Mouse (Mus musculus) stomach, postnatal 0 days (tissue): ENCODE results near the gene Dnase2a. TPM values are rescaled to one million over a fixed set of nuclear protein-coding genes. Genes with fewer than 3 reads are reported as not detected.

Experiments
- ATAC-seq: fragments of 200-750 bp; cut with Nextera tagmentation; 2 replicates; pipeline ENCODE4 v1.8.0; 2017; ENCODE audit not compliant: low FRiP score, low TSS enrichment
- DNase-seq: peaks from one replicate; pipeline ENCODE4 v3.0.0-alpha.2; 2016; ENCODE audit warnings: low spot score
- H3K27ac ChIP-seq: fragments of 300-500 bp; sonication (generic); replicated peaks from 2 replicates; pipeline ENCODE4 v1.5.1; 2014; ENCODE audit warnings: mild to moderate bottlenecking, control low read depth
- H3K27me3 ChIP-seq: fragments of 300-500 bp; sonication (generic); 2 replicates; pipeline ENCODE4 v1.6.1; 2014; ENCODE audit warnings: low read length; ENCODE audit not compliant: control insufficient read depth, insufficient read depth
- H3K36me3 ChIP-seq: fragments of 300-500 bp; sonication (generic); 2 replicates; pipeline ENCODE4 v1.6.1; 2014; ENCODE audit warnings: low read length, mixed read lengths; ENCODE audit not compliant: control insufficient read depth, insufficient read depth
- H3K4me1 ChIP-seq: fragments of 300-500 bp; sonication (generic); replicated peaks from 2 replicates; pipeline ENCODE4 v1.6.1; 2014; ENCODE audit warnings: antibody characterized with exemption; ENCODE audit not compliant: control insufficient read depth, insufficient read depth
- H3K4me2 ChIP-seq: fragments of 300-500 bp; sonication (generic); replicated peaks from 2 replicates; pipeline ENCODE4 v1.6.1; 2014; ENCODE audit warnings: low read depth, mild to moderate bottlenecking, control low read depth, moderate library complexity
- H3K4me3 ChIP-seq: fragments of 300-500 bp; sonication (generic); 2 replicates; pipeline ENCODE4 v1.5.1; 2014; ENCODE audit warnings: low read depth, low read length, control low read depth
- H3K9ac ChIP-seq: fragments of 300-500 bp; sonication (generic); 2 replicates; pipeline ENCODE4 v1.6.1; 2014; ENCODE audit warnings: mild to moderate bottlenecking, low read length, control low read depth, mixed read lengths
- H3K9me3 ChIP-seq: fragments of 300-500 bp; sonication (generic); 2 replicates; pipeline ENCODE4 v1.6.1; 2016; ENCODE audit warnings: low read length; ENCODE audit not compliant: control insufficient read depth
- CTCF ChIP-seq: IDR thresholded peaks from 2 replicates; pipeline ENCODE4 v1.5.1; 2016; ENCODE audit warnings: antibody characterized with exemption, low read depth, mild to moderate bottlenecking, moderate library complexity
- EP300 ChIP-seq: optimal IDR thresholded peaks from 2 replicates; pipeline ENCODE3; 2016; ENCODE audit warnings: antibody characterized with exemption
- WGBS: fragments of 180-500 bp; shearing (Covaris S2); extraction: QIAGEN DNeasy Blood & Tissue Kit; methylation state at CpG from one replicate; pipeline ENCODE4 v1.1.7; 2014; 5-methylcytosine and 5-hydroxymethylcytosine counted together
- polyA plus RNA-seq: library from polyadenylated mRNA; unstranded; fragments of >200 nt; fragmentation: Nextera tagmentation; extraction: Ambion mirVana; gene quantifications from 2 replicates; pipeline ENCODE4 v1.2.1, GENCODE M21; 2015

Gene Dnase2a
- polyA plus RNA-seq, 1 experiment from 2014 or later: 17.4 TPM

- ATAC-seq: no peak
- 0 out of 2 replicates have a peak, but pooled peaks cover 2% of the 10 kb centered on the region for H3K4me1 ChIP-seq
- DNase-seq: no peak
- no peaks in the 10 kb centered on the region for H3K36me3 ChIP-seq
- H3K27me3 ChIP-seq: peaks cover 15% of the 10 kb centered on the region; the same call in 1 of the 2 replicates
- no peak overlapping the region for H3K9ac ChIP-seq
- no peaks in the 10 kb centered on the region for H3K9me3 ChIP-seq
- TF ChIP-seq EP300 (no peak), CTCF (no peak)
- peak overlapping the region; percentile 58 for H3K4me2 ChIP-seq
- 21% methylated on average over 22 of the region's 23 CpGs for WGBS
- peak overlapping the region; percentile 36 for H3K4me3 ChIP-seq
- no peak overlapping the region for H3K27ac ChIP-seq
Measured at GRCm38 (mm10) chr8:84936041-84936961, 27.9 kb downstream of the Dnase2a start.

DNA sequence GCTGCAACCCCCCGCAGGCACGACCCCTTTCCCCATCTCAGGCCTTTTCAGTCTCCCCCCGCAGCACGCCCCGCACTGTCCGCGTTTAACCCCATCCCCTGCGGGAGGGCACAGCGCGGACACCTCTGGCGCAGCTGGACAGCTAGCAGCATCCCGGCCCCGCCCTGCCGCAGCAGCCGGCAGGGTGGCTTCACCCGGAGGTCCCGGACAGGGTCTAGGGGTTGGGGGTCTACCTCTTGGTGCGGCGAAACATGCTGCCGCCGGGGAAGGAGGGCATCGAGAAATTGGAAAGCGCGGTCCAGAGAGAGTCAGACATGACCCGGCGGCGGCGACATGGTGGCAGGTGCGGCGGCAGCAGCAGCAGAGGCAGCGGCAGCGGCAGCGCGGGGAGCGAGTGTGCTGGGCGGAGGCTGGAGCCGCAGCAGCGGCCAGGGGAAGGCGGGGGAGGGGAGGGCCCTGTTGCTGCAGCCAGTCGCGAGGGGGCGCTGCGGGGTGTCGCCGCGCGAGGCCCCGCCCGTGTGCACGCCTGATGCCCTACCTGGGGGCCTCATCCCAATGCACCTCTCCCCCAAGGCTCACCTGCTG is 28.7 kb downstream of the Dnase2a start, which contains the start of gene Mast1:
Gene Mast1 (minus strand): TSS at position 398 of the 585 bp plus-strand sequence.
- DNase-seq (peak; percentile 85), ATAC-seq (peak; percentile 65)
- 0 out of 2 replicates have a peak, but pooled peaks cover 2% of the 10 kb centered on the region for H3K4me1 ChIP-seq
- H3K4me2 ChIP-seq: peak within 1 kb of the TSS; percentile 58
- H3K9me3 ChIP-seq: no peaks in the 10 kb centered on the region
- WGBS: under 1% methylated on average over 49 of the region's 50 CpGs
- no peak within 1 kb of the TSS; the same call in 1 of the 2 replicates for H3K9ac ChIP-seq
- peak; percentile 68 for TF ChIP-seq CTCF
- TF ChIP-seq EP300: no peak
- H3K4me3 ChIP-seq: peak within 1 kb of the TSS; percentile 36
- H3K27ac ChIP-seq: no peak within 1 kb of the TSS
- peaks cover 15% of the 10 kb centered on the region; the same call in 1 of the 2 replicates for H3K27me3 ChIP-seq
- H3K36me3 ChIP-seq: no peaks in the 10 kb centered on the region

- Histone ChIP-seq H3K27me3 (peaks cover 15% of the 10 kb centered on the region; the same call in 1 of the 2 replicates), H3K4me3 (no peak overlapping the region)
Measured at GRCm38 (mm10) chr8:84937620-84938485, 29.5 kb downstream of the Dnase2a start.

GRCm38 (mm10) chr8:84943699-84944098 is 35.3 kb downstream of the Dnase2a start:
- H3K9me3 ChIP-seq: no peaks in the 10 kb centered on the region
- no peak overlapping the region for H3K9ac ChIP-seq
- 24% methylated on average over 4 of the region's 4 CpGs for WGBS
- H3K27ac ChIP-seq: no peak overlapping the region
- DNase-seq: no peak
- no peak overlapping the region for H3K4me3 ChIP-seq
- ATAC-seq: no peak
- H3K27me3 ChIP-seq: peaks cover 15% of the 10 kb centered on the region; the same call in 1 of the 2 replicates
- no peaks in the 10 kb centered on the region for H3K4me1 ChIP-seq
- H3K4me2 ChIP-seq: no peak overlapping the region
- no peak for TF ChIP-seq EP300
- TF ChIP-seq CTCF: no peak
- H3K36me3 ChIP-seq: no peaks in the 10 kb centered on the region

More at GRCm38 (mm10) chr8:84937620-84938485, 29.5 kb downstream of the Dnase2a start:
- ATAC-seq (no peak), DNase-seq (no peak)
- no peak overlapping the region for H3K9ac ChIP-seq
- TF ChIP-seq EP300 (no peak), CTCF (no peak)
- WGBS: 59% methylated on average over 12 of the region's 13 CpGs
- no peak overlapping the region for H3K27ac ChIP-seq
- H3K4me1 ChIP-seq: 0 out of 2 replicates have a peak, but pooled peaks cover 2% of the 10 kb centered on the region
- H3K4me2 ChIP-seq: peak overlapping the region; percentile 58; the same call in 1 of the 2 replicates
- no peaks in the 10 kb centered on the region for H3K36me3 ChIP-seq
- no peaks in the 10 kb centered on the region for H3K9me3 ChIP-seq

DNA sequence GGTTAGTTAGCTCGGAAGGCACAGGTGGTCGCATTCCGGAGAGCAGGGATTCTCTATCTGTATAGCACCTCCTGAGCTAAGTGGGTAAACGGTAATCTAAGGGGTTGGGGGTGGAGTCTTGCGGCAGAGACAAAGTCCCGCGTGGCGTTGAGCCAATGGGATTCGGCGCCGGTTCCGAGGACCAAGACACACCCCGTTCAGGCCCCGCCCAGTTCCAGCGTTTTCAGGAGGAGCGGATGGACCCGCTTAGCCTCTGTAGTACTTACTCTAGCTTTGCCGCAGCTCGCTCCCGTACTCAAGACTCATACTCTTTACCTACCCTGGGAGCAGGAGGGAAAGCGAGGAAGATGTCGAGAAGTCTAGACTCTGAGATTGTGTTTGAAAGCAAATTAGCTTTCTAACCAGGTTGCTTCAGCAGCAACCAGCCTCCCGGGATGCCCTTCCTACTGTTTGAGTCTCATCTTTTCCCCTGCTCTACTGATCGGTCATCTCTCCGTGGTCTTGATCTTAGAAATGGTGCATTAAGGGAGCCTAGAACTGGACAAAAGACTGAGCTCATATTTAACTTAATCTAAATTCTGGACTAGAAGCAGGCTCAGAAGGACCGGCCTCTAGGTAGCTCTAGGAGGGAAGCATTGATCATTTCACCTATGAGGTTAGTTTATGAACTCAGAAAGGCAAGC is 36.3 kb downstream of the Dnase2a start:
- Histone ChIP-seq H3K27me3 (peaks cover 15% of the 10 kb centered on the region; the same call in 1 of the 2 replicates), H3K27ac (no peak overlapping the region), H3K4me3 (no peak overlapping the region; the same call in 1 of the 2 replicates), H3K36me3 (no peaks in the 10 kb centered on the region), H3K4me2 (no peak overlapping the region), H3K4me1 (no peaks in the 10 kb centered on the region), H3K9ac (no peak overlapping the region), H3K9me3 (no peaks in the 10 kb centered on the region)
- DNase-seq: peak; percentile 62
- ATAC-seq: no peak
- 3% methylated on average over 26 of the region's 26 CpGs for WGBS
- TF ChIP-seq EP300 (no peak), CTCF (no peak)
